Comparison of ENCODE assay signal across 32 mouse cellular contexts in genomic region chr1:23754967-23755366, GRCm38 (mm10). TPM values are rescaled to one million over a fixed set of nuclear protein-coding genes. Genes with fewer than 3 reads are reported as not detected.
DNase-seq lines count a peak whose midpoint lies in the region; ATAC-seq lines count a peak whose summit lies in the region.
"Had no signal": no experiment of that assay in that cellular context is flagged by ENCODE, and none has a peak within 500 bp of the region (broad histone marks: within the 10 kb centered on the region; RNA-seq: fewer than 3 reads in every experiment).

No protein-coding gene starts in this region.

- H3K4me2 ChIP-seq in kidney, embryonic 14.5 days (replicated peaks; ENCODE audit: low read depth, low read length): no peak overlapping the region
- H3K4me2 ChIP-seq in kidney, embryonic 16.5 days (replicated peaks; ENCODE audit: low read depth, low read length): no peak overlapping the region
- H3K4me2 ChIP-seq: embryonic facial prominence, embryonic 12.5 days; embryonic facial prominence, embryonic 15.5 days; forebrain, embryonic 12.5 days; forebrain, embryonic 15.5 days; heart, embryonic 13.5 days; hindbrain, embryonic 12.5 days; hindbrain, embryonic 15.5 days had no signal

- H3K4me3 ChIP-seq in kidney, embryonic 14.5 days (ENCODE audit: low read length): no peak overlapping the region
- H3K4me3 ChIP-seq in kidney, embryonic 16.5 days (ENCODE audit: low read length): no peak overlapping the region
- H3K4me3 ChIP-seq: embryonic facial prominence, embryonic 12.5 days; embryonic facial prominence, embryonic 15.5 days; forebrain, embryonic 12.5 days; forebrain, embryonic 15.5 days; heart, adult 2 months; heart, embryonic 10.5 days; heart, embryonic 13.5 days; hindbrain, embryonic 12.5 days; hindbrain, embryonic 15.5 days had no signal

- WGBS in kidney, embryonic 14.5 days: 89% methylated on average over 1 of the region's 1 CpGs
- WGBS in kidney, embryonic 16.5 days: 81% methylated on average over 1 of the region's 1 CpGs

- H3K27ac ChIP-seq in kidney, embryonic 14.5 days (ENCODE audit: low read depth, low read length): no peak overlapping the region
- no peak overlapping the region for H3K27ac ChIP-seq in kidney, embryonic 16.5 days (ENCODE audit: low read length)
- H3K27ac ChIP-seq: embryonic facial prominence, embryonic 12.5 days; embryonic facial prominence, embryonic 15.5 days; forebrain, embryonic 12.5 days; forebrain, embryonic 15.5 days; heart, adult 2 months; heart, embryonic 10.5 days; heart, embryonic 13.5 days; hindbrain, embryonic 12.5 days; hindbrain, embryonic 15.5 days had no signal

- peaks cover 9% of the 10 kb centered on the region for H3K27me3 ChIP-seq in kidney, embryonic 14.5 days (ENCODE audit: control insufficient read depth, insufficient read depth, low read length)
- peaks cover 7% of the 10 kb centered on the region for H3K27me3 ChIP-seq in kidney, embryonic 16.5 days (ENCODE audit: insufficient read depth, low read length)
- H3K27me3 ChIP-seq: CH12.LX had no signal

- no peaks in the 10 kb centered on the region for H3K4me1 ChIP-seq in kidney, embryonic 14.5 days (ENCODE audit: control insufficient read depth, insufficient read depth, low read length)
- no peaks in the 10 kb centered on the region for H3K4me1 ChIP-seq in kidney, embryonic 16.5 days (ENCODE audit: insufficient read depth, low read length)
- H3K4me1 ChIP-seq: embryonic facial prominence, embryonic 12.5 days; embryonic facial prominence, embryonic 15.5 days; forebrain, embryonic 15.5 days; heart, embryonic 10.5 days; heart, embryonic 13.5 days; hindbrain, embryonic 12.5 days; hindbrain, embryonic 15.5 days had no signal

- peak; percentile 60 for DNase-seq in kidney, adult 11 months
- peak; percentile 88 for DNase-seq in kidney, adult 9 months
- peak; percentile 58 for DNase-seq in kidney, postnatal 14 days
- DNase-seq in left cerebral cortex, adult 11 months (ENCODE audit: low spot score): no peak
- DNase-seq in layer of hippocampus, postnatal 36 days: no peak
- DNase-seq in spleen, postnatal 14 days (ENCODE audit: low spot score in 2 of 2): no peak
- DNase-seq: adrenal gland, postnatal 10 days; adrenal gland, postnatal 36 days; B cell, adult 2 months; cerebellum, adult 18-20 months; cerebellum, adult 9-10 months; cerebellum, postnatal 25 days; gastrocnemius, postnatal 10 days; gastrocnemius, postnatal 36 days; heart, adult 2 months; heart, postnatal 14 days; heart, postnatal 4 days had no signal

- H3K36me3 ChIP-seq in kidney, embryonic 14.5 days (ENCODE audit: control insufficient read depth, insufficient read depth, low read length): no peaks in the 10 kb centered on the region
- H3K36me3 ChIP-seq in kidney, embryonic 16.5 days (ENCODE audit: insufficient read depth, low read length): no peaks in the 10 kb centered on the region
- H3K36me3 ChIP-seq: embryonic facial prominence, embryonic 12.5 days; embryonic facial prominence, embryonic 15.5 days; forebrain, embryonic 12.5 days; forebrain, embryonic 15.5 days; G1E; heart, embryonic 10.5 days; heart, embryonic 13.5 days; hindbrain, embryonic 12.5 days; hindbrain, embryonic 15.5 days had no signal

- H3K9ac ChIP-seq in kidney, embryonic 14.5 days (ENCODE audit: low read depth, low read length): no peak overlapping the region
- H3K9ac ChIP-seq in kidney, embryonic 16.5 days (replicated peaks; ENCODE audit: low read length): no peak overlapping the region
- H3K9ac ChIP-seq: embryonic facial prominence, embryonic 12.5 days; embryonic facial prominence, embryonic 15.5 days; forebrain, embryonic 12.5 days; forebrain, embryonic 15.5 days; heart, embryonic 13.5 days; hindbrain, embryonic 12.5 days; hindbrain, embryonic 15.5 days had no signal

- no peak for ATAC-seq in kidney, embryonic 14.5 days (ENCODE audit: low FRiP score, low TSS enrichment)
- peak; percentile 79 for ATAC-seq in kidney, embryonic 16.5 days (ENCODE audit: low FRiP score, low TSS enrichment)
- ATAC-seq: forebrain, embryonic 15.5 days; Patski had no signal

- no peaks in the 10 kb centered on the region for H3K9me3 ChIP-seq in kidney, embryonic 14.5 days (ENCODE audit: control insufficient read depth, low read length)
- H3K9me3 ChIP-seq in kidney, embryonic 16.5 days (ENCODE audit: low read length): no peaks in the 10 kb centered on the region
- H3K9me3 ChIP-seq: embryonic facial prominence, embryonic 12.5 days; embryonic facial prominence, embryonic 15.5 days; forebrain, embryonic 12.5 days; forebrain, embryonic 15.5 days; G1E; heart, embryonic 10.5 days; heart, embryonic 13.5 days; hindbrain, embryonic 12.5 days; hindbrain, embryonic 15.5 days had no signal

RNA-seq across cellular contexts. Expression of gene B3gat2, which starts 6.6 kb away (rescaled TPM):
- 2.9 and 5.0 TPM in 2 replicates for polyA plus RNA-seq in kidney, embryonic 14.5 days (2014; fragmentation: Nextera tagmentation; extraction: Ambion mirVana)
- 11.1 and 12.5 TPM in 2 replicates for polyA plus RNA-seq in kidney, embryonic 16.5 days (2015; fragmentation: Nextera tagmentation; extraction: Ambion mirVana)
- total RNA-seq in layer of hippocampus, postnatal 36 days (2021): 10 to 100 TPM; 13.4 to 14.3 TPM
- total RNA-seq: adrenal gland, postnatal 10 days; adrenal gland, postnatal 36 days; gastrocnemius, adult 18-20 months; gastrocnemius, postnatal 10 days; gastrocnemius, postnatal 36 days; granulocyte monocyte progenitor cell, adult 5-6 weeks; heart, adult 2 months; heart, postnatal 14 days; heart, postnatal 4 days had no signal
- polyA plus RNA-seq: heart, adult 2 months had no signal

Comparison
In these comparisons a context has a peak if more than half of its experiments do, and no peak if none do; other contexts are left out.
1. DNase-seq: peak in kidney, adult 11 months (single experiment), kidney, adult 9 months (single experiment) and kidney, postnatal 14 days (single experiment); none in left cerebral cortex, adult 11 months (single experiment), layer of hippocampus, postnatal 36 days (0 of 2) and spleen, postnatal 14 days (0 of 2).